Mouse (Mus musculus): ENCODE results near the gene Kcnh4. TPM values are rescaled to one million over a fixed set of nuclear protein-coding genes. Genes with fewer than 3 reads are reported as not detected.
"Not testable (repeated sequence)": the region's sequence is repeated elsewhere in the genome, so short reads cannot be mapped to it uniquely, and the experiment has no call there.

The Kcnh4 gene
- not detected in 2 replicates for polyA plus RNA-seq (2015; fragmentation: Nextera tagmentation; extraction: Ambion mirVana)

DNA sequence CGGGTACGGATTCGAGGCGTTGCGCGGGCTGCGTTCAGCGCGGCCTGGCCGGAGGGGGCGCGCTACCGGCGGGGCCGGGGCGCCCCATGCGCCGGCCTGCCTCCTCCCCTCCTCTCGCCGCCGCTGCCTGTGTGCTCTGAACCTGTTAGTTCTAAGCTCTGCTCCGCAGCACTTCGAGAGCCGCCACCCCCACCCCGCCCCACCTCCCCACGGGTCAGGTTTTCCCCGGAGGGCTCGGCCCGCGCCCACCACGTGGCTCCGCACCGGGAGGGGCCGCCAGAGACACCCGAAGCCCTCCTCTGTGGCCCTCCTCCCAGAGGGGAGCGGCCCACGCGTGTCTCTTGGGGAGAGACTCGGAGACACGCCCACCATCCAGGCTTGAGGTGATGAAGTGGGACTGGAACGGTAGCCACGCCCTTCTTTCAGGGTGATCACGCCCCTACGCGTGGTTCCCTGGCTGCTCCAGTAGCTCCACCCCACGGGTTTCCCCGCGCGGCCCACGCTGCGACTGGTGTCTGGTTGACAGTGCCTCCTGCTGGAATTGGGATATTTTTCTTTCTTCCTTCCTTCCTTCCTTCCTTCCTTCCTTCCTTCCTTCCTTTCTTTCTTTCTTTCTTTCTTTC lies at the start of gene Kcnh4:
Gene Kcnh4 (minus strand): TSS at position 332 of the 623 bp plus-strand sequence.
- under 1% methylated on average over 49 of the region's 51 CpGs for WGBS

DNA sequence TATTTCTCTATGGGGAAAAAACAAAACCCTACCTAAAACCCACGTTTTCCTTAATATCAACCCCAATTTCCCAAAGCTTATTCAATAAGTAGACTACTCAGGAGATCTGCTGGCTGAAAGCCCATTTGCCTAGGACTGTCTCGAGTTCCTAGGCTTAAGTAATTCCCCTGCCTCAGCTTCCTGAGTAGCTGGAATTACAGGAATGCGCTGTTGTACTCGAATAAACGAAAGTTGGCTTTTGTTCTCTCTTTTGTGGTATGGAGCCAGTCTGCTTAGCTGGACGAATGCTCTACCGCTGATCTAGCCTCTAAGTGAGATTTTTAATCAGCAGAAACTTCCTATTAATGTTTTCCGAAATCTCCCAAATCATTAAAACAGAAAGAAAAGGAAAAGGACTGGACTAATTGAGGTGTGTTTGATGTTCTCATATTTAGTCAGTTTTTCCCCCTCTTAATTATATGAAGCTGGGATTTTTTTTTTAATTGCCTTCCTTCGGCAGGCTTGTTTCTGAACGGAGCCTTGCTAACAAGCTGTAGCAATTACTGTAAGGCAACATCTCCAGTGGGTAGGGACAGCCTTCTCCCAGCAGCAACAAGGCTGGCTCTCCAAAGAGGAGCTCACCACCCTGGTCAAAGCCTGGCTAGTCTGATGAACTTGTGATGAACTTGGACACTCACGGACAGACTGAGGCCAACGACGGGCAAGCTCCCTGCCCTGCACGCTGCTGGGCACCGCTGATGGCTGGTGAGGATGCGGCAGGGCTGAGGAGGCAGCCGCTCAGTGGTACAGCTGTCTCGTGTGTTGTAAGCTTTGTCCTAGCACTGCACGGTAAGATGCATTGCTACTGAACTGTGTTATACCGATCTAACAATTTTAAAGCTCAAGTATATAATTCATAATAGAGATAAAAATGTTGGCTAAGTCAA lies 46.9 kb upstream of the Kcnh4 start:
- no peak overlapping the region for H3K9ac ChIP-seq
- H3K27ac ChIP-seq = no peak overlapping the region; the same call in 1 of the 2 replicates
- no peak for ATAC-seq (ENCODE audit: insufficient number of reproducible peaks, low FRiP score, low TSS enrichment, low read depth)
- no peak overlapping the region for H3K4me3 ChIP-seq
- no peak overlapping the region for H3K4me2 ChIP-seq
- no peaks in the 10 kb centered on the region for H3K27me3 ChIP-seq
- peaks cover 39% of the 10 kb centered on the region for H3K36me3 ChIP-seq
- 60% methylated on average over 20 of the region's 20 CpGs for WGBS
- H3K4me1 ChIP-seq = peaks cover 9% of the 10 kb centered on the region
- no peaks in the 10 kb centered on the region for H3K9me3 ChIP-seq

More for the DNA sequence above, at the start of gene Kcnh4:
- no peak for ATAC-seq (ENCODE audit: insufficient number of reproducible peaks, low FRiP score, low TSS enrichment, low read depth)
- Histone ChIP-seq H3K27ac (no peak within 1 kb of the TSS), H3K4me1 (peaks cover 19% of the 10 kb centered on the region), H3K4me3 (peak within 1 kb of the TSS; percentile 30), H3K9me3 (no peaks in the 10 kb centered on the region), H3K9ac (no peak within 1 kb of the TSS), H3K4me2 (peak within 1 kb of the TSS; percentile 49), H3K27me3 (peaks cover 55% of the 10 kb centered on the region), H3K36me3 (no peaks in the 10 kb centered on the region)

DNA sequence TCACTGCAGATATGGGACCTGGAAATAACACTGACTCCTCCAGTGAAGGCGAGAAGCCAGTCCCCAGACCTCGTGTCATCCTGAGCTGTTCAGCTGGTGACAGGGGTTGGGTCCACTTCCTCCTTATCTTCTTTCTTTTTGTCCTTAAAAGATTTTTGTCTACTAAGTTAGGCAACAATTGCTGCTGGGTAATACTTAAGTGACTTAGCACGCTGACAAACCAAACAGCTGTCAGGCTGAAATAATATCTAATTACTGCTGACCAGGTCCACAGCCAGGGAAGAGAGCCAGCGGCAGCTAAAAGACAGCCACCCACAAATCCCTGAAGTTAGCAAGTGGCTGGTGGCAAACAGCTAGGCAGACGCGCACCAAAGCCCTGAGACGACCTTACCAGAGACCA lies 45.8 kb upstream of the Kcnh4 start:
- peaks cover 50% of the 10 kb centered on the region for H3K36me3 ChIP-seq
- 71% methylated on average over 7 of the region's 7 CpGs for whole genome bisulfite sequencing

DNA sequence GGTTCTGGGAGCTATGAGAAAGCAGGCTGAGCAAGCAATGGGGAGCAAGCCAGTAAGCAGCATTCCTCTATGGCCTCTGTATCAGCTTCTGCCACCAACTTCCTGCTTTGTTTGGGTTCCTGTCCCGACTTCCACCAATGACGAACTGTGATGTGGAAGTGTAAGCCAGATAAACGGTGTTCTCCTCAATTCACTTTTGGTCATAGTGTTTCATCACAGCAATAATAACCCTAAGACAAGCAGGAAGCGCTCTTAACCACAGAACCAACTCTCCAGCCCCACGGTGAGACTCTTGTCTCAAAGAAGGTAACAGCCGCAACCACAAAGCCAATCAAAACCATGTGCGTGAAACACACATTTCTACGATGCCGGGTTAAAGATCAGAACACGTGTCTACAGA lies 44.7 kb upstream of the Kcnh4 start:
- Histone ChIP-seq H3K27me3 (no peaks in the 10 kb centered on the region), H3K36me3 (peaks cover 59% of the 10 kb centered on the region), H3K9ac (no peak overlapping the region), H3K9me3 (no peaks in the 10 kb centered on the region), H3K27ac (no peak overlapping the region), H3K4me2 (no peak overlapping the region), H3K4me3 (no peak overlapping the region), H3K4me1 (peaks cover 3% of the 10 kb centered on the region; the same call in 1 of the 2 replicates)
- WGBS = 93% methylated on average over 10 of the region's 10 CpGs
- ATAC-seq (ENCODE audit: insufficient number of reproducible peaks, low FRiP score, low TSS enrichment, low read depth) = no peak

More for the DNA sequence above, 45.8 kb upstream of the Kcnh4 start:
- Histone ChIP-seq H3K4me3 (no peak overlapping the region), H3K4me2 (no peak overlapping the region), H3K27me3 (no peaks in the 10 kb centered on the region), H3K9me3 (no peaks in the 10 kb centered on the region), H3K4me1 (peaks cover 6% of the 10 kb centered on the region), H3K9ac (no peak overlapping the region), H3K27ac (no peak overlapping the region)
- no peak for ATAC-seq (ENCODE audit: insufficient number of reproducible peaks, low FRiP score, low TSS enrichment, low read depth)

DNA sequence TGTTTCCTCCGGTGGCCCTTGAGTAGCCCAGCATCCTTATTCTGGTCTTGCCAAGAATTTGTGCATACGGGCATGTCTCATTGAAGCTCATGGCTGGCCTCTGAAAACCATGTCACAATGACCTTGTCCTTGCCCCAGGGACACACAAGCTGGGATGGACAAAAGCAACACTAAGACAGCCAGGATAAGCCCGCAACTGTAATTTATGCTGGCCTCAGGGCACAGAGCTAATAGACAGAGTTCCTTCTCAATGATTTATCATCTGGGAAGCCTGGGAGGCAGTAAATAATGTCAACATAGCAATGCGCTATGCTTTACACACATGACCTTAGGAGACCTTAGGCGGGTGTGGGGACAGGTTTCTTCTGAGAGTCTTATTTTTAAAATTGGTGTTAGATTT lies 39.7 kb upstream of the Kcnh4 start:
- H3K27me3 ChIP-seq = no peaks in the 10 kb centered on the region
- no peak overlapping the region for H3K27ac ChIP-seq
- H3K4me1 ChIP-seq = no peaks in the 10 kb centered on the region
- peaks cover 69% of the 10 kb centered on the region for H3K36me3 ChIP-seq
- 61% methylated on average over 5 of the region's 5 CpGs for WGBS
- H3K9ac ChIP-seq = no peak overlapping the region
- no peak overlapping the region for H3K4me3 ChIP-seq
- ATAC-seq (ENCODE audit: insufficient number of reproducible peaks, low FRiP score, low TSS enrichment, low read depth) = no peak
- no peaks in the 10 kb centered on the region for H3K9me3 ChIP-seq
- no peak overlapping the region for H3K4me2 ChIP-seq

DNA sequence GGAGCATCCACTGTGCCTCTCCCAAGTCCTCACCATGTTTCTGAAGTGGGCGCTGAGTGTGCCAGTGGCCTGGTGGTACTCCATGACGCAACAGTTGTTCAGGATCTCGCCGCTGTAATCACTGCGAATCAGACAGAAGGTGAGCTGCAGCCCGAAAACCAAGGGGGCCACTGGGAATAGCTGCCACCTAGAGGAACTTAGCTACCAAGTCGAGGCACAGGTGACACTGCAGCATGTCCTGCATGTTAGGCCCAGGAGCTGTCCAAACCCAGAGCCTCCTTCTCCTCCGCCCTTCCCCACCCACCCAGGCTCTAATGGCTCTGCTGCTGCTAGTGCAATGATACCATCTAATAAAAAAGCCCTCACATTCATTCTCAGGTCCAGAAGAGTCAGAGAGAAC lies 36.8 kb upstream of the Kcnh4 start:
- Histone ChIP-seq H3K4me1 (peaks cover 3% of the 10 kb centered on the region; the same call in 1 of the 2 replicates), H3K4me3 (no peak overlapping the region), H3K4me2 (no peak overlapping the region), H3K27me3 (no peaks in the 10 kb centered on the region), H3K27ac (no peak overlapping the region), H3K36me3 (peaks cover 44% of the 10 kb centered on the region), H3K9ac (no peak overlapping the region), H3K9me3 (no peaks in the 10 kb centered on the region)
- ATAC-seq (ENCODE audit: insufficient number of reproducible peaks, low FRiP score, low TSS enrichment, low read depth) = no peak
- 69% methylated on average over 8 of the region's 8 CpGs for WGBS

DNA sequence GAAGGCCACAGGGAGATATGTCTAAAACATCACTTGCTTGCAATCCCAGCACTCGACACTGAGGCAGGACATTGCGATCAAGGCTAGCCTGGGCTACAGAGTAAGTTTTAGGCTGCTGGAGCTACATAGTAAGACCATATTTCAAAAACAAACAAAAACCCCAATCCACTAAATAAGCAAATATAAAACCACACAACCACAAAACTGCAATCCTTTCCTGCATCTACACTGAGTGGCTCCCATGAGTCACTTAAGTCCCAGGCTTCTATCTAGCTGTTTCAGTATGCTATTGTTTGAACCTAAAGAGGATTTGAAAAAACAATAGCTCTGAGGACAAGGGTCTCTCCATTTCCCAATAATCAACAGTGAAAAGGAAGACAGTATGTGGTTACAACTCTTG lies 35.6 kb upstream of the Kcnh4 start:
- H3K4me2 ChIP-seq = no peak overlapping the region
- no peak overlapping the region for H3K4me3 ChIP-seq
- no peak overlapping the region for H3K27ac ChIP-seq
- H3K9ac ChIP-seq = no peak overlapping the region
- no peaks in the 10 kb centered on the region for H3K9me3 ChIP-seq
- WGBS = 95% methylated on average over 2 of the region's 2 CpGs
- no peak for ATAC-seq (ENCODE audit: insufficient number of reproducible peaks, low FRiP score, low TSS enrichment, low read depth)
- H3K27me3 ChIP-seq = no peaks in the 10 kb centered on the region
- peaks cover 41% of the 10 kb centered on the region for H3K36me3 ChIP-seq
- peaks cover 12% of the 10 kb centered on the region for H3K4me1 ChIP-seq

DNA sequence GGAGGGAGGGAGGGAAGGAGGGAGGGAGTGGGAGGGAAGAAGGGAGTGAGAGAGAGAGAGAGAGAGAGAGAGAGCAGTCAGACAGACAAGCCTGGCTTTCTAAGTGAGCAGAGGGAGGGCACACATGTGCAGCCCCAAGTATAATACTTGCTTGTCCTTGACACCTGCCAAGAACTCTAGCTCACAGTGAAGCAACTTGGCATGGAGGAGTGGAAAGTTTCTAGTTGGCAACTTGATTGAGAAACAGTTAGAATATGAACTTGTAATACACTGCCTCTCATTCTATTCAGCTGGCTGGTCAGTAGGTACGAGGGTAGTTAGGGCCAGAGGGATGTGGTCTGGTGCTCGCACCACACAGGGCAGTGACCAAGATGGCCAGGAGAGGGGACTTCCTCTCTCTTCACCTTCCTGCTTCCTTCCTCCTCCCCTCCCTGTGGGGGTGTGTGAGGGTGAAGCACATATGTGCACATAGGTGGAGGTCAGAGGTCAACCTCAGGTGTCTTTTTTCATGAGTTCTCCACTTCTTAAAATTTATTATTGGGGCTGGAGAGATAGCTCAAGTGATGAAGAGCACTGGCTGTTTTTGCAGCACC lies 31.8 kb upstream of the Kcnh4 start:
- Histone ChIP-seq H3K4me3 (no peak overlapping the region), H3K4me2 (no peak overlapping the region), H3K9ac (no peak overlapping the region), H3K27me3 (no peaks in the 10 kb centered on the region), H3K27ac (peak overlapping the region; percentile 80), H3K36me3 (peaks cover 46% of the 10 kb centered on the region), H3K9me3 (no peaks in the 10 kb centered on the region), H3K4me1 (peaks cover 20% of the 10 kb centered on the region)
- ATAC-seq (ENCODE audit: insufficient number of reproducible peaks, low FRiP score, low TSS enrichment, low read depth) = peak; percentile 74
- 82% methylated on average over 2 of the region's 2 CpGs for WGBS

DNA sequence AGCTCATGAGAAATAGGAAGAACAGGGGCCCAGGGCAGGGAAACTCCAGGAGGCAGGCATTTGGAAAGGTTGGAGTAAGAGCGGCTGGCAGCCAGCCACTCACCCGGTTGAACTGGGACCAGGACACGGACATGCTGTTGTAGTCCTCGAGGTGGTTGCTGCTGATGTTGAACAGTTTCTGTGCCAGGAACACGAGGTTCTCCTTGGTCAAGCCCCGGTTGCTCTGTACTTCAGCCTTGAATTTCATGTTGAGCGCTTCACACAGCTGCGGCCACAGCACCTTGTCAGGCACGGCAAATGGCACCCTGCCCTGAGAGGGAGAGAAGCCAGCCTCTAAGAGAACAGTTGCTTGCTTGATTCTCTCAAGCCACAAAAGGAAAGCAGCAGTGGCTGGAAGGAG lies 30.9 kb upstream of the Kcnh4 start:
- 65% methylated on average over 9 of the region's 9 CpGs for WGBS
- peaks cover 47% of the 10 kb centered on the region for H3K36me3 ChIP-seq

DNA sequence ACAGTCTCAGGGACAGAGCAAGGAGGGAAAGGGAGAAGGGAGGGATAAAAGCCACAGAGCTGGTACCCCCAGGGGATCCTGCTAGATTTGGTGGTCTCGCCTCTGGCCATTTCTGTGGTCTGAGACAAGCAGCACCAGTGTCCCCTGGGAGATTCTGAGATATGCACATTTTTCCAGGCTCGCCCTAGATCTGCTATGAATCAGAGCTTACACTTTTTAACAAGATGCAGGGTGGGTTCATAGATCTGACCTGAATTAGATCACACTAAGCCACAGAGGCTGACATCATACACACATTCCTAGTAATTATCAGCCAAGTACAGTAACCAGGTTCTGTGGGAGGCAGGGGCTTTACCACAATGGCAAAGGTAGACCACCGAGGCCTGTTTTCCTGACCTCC lies 30.0 kb upstream of the Kcnh4 start:
- Histone ChIP-seq H3K36me3 (peaks cover 44% of the 10 kb centered on the region), H3K9me3 (no peaks in the 10 kb centered on the region), H3K9ac (no peak overlapping the region), H3K27me3 (no peaks in the 10 kb centered on the region), H3K4me2 (no peak overlapping the region), H3K4me3 (no peak overlapping the region), H3K27ac (peak overlapping the region; percentile 54), H3K4me1 (peaks cover 20% of the 10 kb centered on the region)
- ATAC-seq (ENCODE audit: insufficient number of reproducible peaks, low FRiP score, low TSS enrichment, low read depth) = no peak
- 66% methylated on average over 3 of the region's 3 CpGs for WGBS

More for the DNA sequence above, 30.9 kb upstream of the Kcnh4 start:
- not testable (repeated sequence) for H3K4me3 ChIP-seq; ATAC-seq (ENCODE audit: insufficient number of reproducible peaks, low FRiP score, low TSS enrichment, low read depth); H3K9ac ChIP-seq; H3K4me2 ChIP-seq; H3K9me3 ChIP-seq; H3K27me3 ChIP-seq
- Histone ChIP-seq H3K27ac (peak overlapping the region; percentile 80), H3K4me1 (peaks cover 20% of the 10 kb centered on the region)

DNA sequence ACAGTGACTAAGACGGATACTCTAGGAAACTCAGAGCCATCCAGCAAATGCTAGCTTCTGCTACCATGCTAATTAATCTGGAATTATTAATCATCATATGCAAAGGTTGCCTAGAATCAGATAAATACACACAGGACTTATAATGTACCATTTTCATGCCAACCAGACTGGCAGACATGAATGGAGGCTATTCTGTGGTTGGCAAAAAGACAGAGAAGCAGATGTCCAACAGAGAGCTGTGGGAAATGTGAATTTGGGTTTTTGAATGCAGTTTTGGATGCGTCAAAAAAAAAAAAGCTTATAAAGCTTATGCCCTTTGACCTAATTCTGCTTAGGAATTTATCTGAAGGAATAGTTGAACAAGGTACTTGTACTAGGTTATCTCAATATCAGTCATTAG lies 26.0 kb upstream of the Kcnh4 start:
- Histone ChIP-seq H3K27me3 (no peaks in the 10 kb centered on the region), H3K4me2 (no peak overlapping the region), H3K27ac (no peak overlapping the region), H3K9me3 (no peaks in the 10 kb centered on the region), H3K9ac (no peak overlapping the region), H3K4me3 (no peak overlapping the region), H3K36me3 (peaks cover 73% of the 10 kb centered on the region), H3K4me1 (peaks cover 12% of the 10 kb centered on the region)
- 91% methylated on average over 2 of the region's 2 CpGs for WGBS
- no peak for ATAC-seq (ENCODE audit: insufficient number of reproducible peaks, low FRiP score, low TSS enrichment, low read depth)

DNA sequence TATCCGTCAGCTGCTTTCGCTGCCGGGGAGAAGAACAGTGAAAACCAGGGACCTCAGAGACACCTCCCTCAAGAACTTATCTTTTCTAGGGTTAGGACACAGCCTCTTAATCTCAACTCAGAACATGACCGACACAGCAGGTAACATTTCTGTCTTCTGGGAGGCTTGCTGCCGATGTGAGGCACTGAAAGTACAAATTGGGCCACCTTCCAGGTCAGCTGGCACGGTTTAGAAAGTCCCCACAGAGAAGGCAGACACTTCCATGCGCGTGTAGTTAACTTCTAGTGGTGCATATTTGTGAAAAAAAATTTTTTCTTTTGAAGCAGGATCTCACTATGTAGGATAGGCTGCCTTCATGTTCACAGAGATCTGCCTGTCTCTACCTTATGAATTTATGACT lies 24.5 kb upstream of the Kcnh4 start:
- Histone ChIP-seq H3K4me2 (no peak overlapping the region), H3K4me3 (no peak overlapping the region), H3K36me3 (peaks cover 70% of the 10 kb centered on the region), H3K27ac (no peak overlapping the region), H3K9me3 (no peaks in the 10 kb centered on the region), H3K27me3 (no peaks in the 10 kb centered on the region), H3K4me1 (peaks cover under 1% of the 10 kb centered on the region; the same call in 1 of the 2 replicates), H3K9ac (no peak overlapping the region)
- 81% methylated on average over 8 of the region's 8 CpGs for WGBS
- ATAC-seq (ENCODE audit: insufficient number of reproducible peaks, low FRiP score, low TSS enrichment, low read depth) = no peak
